Mouse (Mus musculus) erythroblast, embryonic 14.5 days (primary cell): ENCODE data around the gene 6430548M08Rik. TPM values are rescaled to one million over a fixed set of nuclear protein-coding genes. Genes with fewer than 3 reads are reported as not detected.

Experiments used
- H3K27me3 ChIP-seq: 2 replicates; pipeline ENCODE4 v1.6.1; 2012; ENCODE audit warnings: inconsistent platforms; ENCODE audit not compliant: control insufficient read depth
- H3K36me3 ChIP-seq: 2 replicates; pipeline ENCODE4 v1.6.1; 2012; ENCODE audit warnings: mild to moderate bottlenecking, inconsistent platforms; ENCODE audit not compliant: control insufficient read depth
- H3K4me1 ChIP-seq: 2 replicates; pipeline ENCODE4 v1.6.1; 2012; ENCODE audit warnings: inconsistent platforms; ENCODE audit not compliant: control insufficient read depth
- H3K4me3 ChIP-seq: replicated peaks from 2 replicates; pipeline ENCODE3; 2012; ENCODE audit warnings: moderate library complexity, mild to moderate bottlenecking, inconsistent platforms
- H3K9me3 ChIP-seq: 2 replicates; pipeline ENCODE4 v1.6.1; 2012; ENCODE audit warnings: low read length, inconsistent platforms, mixed read lengths; ENCODE audit not compliant: control insufficient read depth
- GATA1 ChIP-seq: IDR thresholded peaks from 2 replicates; pipeline ENCODE4 v1.6.1; 2012; ENCODE audit warnings: low read length, inconsistent platforms, mixed read lengths
- TAL1 ChIP-seq: IDR thresholded peaks from 3 replicates; pipeline ENCODE4 v1.6.1; 2012; ENCODE audit warnings: low read length, inconsistent platforms, mixed read lengths
- polyA plus RNA-seq: library from polyadenylated mRNA; stranded (reverse); fragments of >175 nt; gene quantifications from 2 replicates; pipeline ENCODE4 v1.2.3, GENCODE M21; 2012

6430548M08Rik gene
- polyA plus RNA-seq, 1 experiment, result 0.01 TPM

DNA sequence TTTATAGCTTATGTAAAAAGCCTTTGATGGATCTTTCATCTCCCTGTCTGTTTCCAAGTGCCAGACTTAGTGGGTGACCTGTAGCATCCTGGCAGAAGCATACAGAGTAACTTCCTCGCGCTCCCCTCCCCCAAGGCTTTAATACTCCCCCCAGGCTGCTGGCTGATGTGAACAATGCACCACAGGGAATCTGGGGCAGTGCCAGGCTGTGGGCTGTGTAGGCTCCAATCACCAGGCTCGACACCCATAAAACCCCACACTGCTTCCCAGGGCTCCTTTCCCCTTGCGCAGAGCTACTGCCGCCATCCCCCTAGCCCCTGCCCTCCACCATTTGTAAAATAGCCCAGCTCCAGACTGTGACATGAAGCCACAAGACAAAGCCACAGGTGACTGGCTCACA, 53.9 kb downstream of the 6430548M08Rik start:
- TF ChIP-seq GATA1 (no peak), TAL1 (no peak)
- Histone ChIP-seq H3K9me3 (no peaks in the 10 kb centered on the region), H3K4me3 (no peak overlapping the region), H3K36me3 (no peaks in the 10 kb centered on the region), H3K4me1 (no peaks in the 10 kb centered on the region), H3K27me3 (peaks cover 3% of the 10 kb centered on the region)

- Histone ChIP-seq H3K4me3 (no peak overlapping the region), H3K4me1 (no peaks in the 10 kb centered on the region), H3K9me3 (no peaks in the 10 kb centered on the region), H3K36me3 (no peaks in the 10 kb centered on the region), H3K27me3 (peaks cover 3% of the 10 kb centered on the region)
- TF ChIP-seq GATA1, result no peak
- no peak for TF ChIP-seq TAL1
Measured at GRCm38 (mm10) chr8:120169119-120169518, 55.2 kb downstream of the 6430548M08Rik start.

DNA sequence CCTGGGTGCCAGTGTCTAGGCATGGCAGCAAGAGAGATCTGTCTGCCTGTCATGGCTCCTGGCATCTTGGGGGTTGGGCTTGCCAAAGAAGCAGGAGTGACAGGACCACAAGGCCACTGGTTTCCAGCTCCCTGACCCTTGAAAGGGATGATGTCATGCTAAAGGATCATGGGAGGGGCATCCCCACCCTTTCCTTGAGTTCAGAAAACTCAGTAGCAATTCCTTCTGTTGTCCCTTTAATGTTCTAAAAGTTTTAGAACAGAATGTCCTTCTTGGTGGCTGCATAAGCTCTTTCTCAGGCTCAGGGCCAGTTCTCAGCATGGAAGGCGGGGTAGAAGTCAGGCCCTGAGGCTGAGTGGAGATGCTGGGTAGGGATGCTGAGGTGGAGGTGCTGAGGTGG, 59.2 kb downstream of the 6430548M08Rik start:
- Histone ChIP-seq H3K4me1 (no peaks in the 10 kb centered on the region), H3K4me3 (no peak overlapping the region), H3K27me3 (peaks cover 34% of the 10 kb centered on the region), H3K36me3 (no peaks in the 10 kb centered on the region), H3K9me3 (no peaks in the 10 kb centered on the region)
- TF ChIP-seq TAL1 (no peak), GATA1 (no peak)

DNA sequence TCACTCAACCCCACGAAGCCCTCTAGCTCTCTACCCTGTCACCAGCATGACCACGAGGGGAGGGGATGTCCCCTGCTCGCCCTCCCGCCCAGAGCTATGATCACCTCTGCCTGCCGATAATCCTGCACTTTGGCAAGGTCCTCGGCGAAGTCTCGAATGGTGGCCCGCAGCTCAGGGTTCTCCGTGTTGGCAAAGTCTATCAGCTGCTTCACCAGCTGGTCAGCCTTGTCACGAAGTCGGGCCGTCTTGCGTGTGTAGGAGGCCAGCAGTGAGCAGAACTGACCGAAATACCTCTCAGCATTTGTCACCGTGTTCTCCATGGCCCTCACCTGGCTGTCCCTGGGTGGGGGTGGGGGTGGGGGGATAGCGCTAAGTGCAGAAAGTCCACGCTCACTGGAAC, 60.7 kb downstream of the 6430548M08Rik start:
- Histone ChIP-seq H3K9me3 (no peaks in the 10 kb centered on the region), H3K4me1 (peaks cover 3% of the 10 kb centered on the region; the same call in 1 of the 2 replicates), H3K4me3 (no peak overlapping the region), H3K36me3 (no peaks in the 10 kb centered on the region), H3K27me3 (peaks cover 37% of the 10 kb centered on the region)
- TF ChIP-seq GATA1 (no peak), TAL1 (no peak)

DNA sequence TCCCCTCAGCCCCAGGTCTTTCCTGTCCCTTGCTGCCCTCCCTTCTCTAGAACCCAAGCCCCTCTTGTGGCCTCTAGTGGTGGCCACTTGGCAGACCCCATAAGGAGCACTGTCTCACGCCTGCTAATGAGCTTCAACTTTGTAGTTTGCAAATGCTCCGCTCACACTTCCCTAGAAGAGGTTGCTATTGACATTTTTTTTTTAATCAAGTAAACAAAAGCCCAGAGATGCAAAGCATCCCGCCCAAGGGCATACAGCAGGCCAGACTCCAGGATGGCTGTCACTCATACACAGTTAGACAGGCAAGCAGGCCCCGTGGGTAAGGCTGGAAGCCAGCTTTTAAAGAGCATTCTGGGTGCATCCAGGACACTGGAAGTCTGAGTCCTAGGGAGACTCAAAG, 62.7 kb downstream of the 6430548M08Rik start:
- Histone ChIP-seq H3K4me3 (no peak overlapping the region), H3K36me3 (no peaks in the 10 kb centered on the region), H3K4me1 (peaks cover 3% of the 10 kb centered on the region; the same call in 1 of the 2 replicates), H3K9me3 (no peaks in the 10 kb centered on the region), H3K27me3 (peaks cover 37% of the 10 kb centered on the region)
- TF ChIP-seq GATA1 (no peak), TAL1 (no peak)

- Histone ChIP-seq H3K4me1 (peaks cover 3% of the 10 kb centered on the region; the same call in 1 of the 2 replicates), H3K27me3 (peaks cover 37% of the 10 kb centered on the region), H3K4me3 (no peak within 1 kb of the TSS), H3K9me3 (no peaks in the 10 kb centered on the region), H3K36me3 (no peaks in the 10 kb centered on the region)
- TF ChIP-seq GATA1, result no peak
- TF ChIP-seq TAL1, result no peak
Measured at GRCm38 (mm10) chr8:120177318-120178123, 63.6 kb downstream of the 6430548M08Rik start, which contains the start of gene Fam92b. TSS of gene Fam92b (minus strand) at chr8:120177466.

- H3K9me3 ChIP-seq, result no peaks in the 10 kb centered on the region
- no peak overlapping the region for H3K4me3 ChIP-seq
- peaks cover 3% of the 10 kb centered on the region; the same call in 1 of the 2 replicates for H3K4me1 ChIP-seq
- peaks cover 37% of the 10 kb centered on the region for H3K27me3 ChIP-seq
- H3K36me3 ChIP-seq, result no peaks in the 10 kb centered on the region
- no peak for TF ChIP-seq GATA1
- TF ChIP-seq TAL1, result no peak
Measured at GRCm38 (mm10) chr8:120178124-120178514, 64.2 kb downstream of the 6430548M08Rik start.

DNA sequence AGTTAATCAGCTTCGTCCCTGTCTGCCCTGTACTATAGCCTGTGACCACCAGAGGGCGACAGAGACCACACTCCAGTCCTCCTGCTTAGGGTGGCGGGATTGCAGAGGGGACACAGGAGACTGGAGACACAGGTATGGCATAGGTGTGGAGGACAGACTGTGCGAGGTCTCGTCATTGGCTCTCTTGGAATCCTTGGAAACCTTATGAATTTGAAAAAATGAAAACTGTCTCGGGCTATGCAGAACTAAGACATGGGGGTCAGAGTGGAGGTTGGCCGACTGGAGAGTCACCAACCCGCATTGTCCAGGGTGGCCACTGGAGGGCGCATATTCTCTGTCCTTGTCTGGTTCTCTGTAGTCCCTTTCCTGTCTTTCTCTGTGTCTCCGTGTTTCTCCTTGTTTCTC, 65.1 kb downstream of the 6430548M08Rik start:
- peaks cover 37% of the 10 kb centered on the region for H3K27me3 ChIP-seq
- no peak overlapping the region for H3K4me3 ChIP-seq
- no peaks in the 10 kb centered on the region for H3K36me3 ChIP-seq
- TF ChIP-seq GATA1 (no peak), TAL1 (no peak)
- peaks cover 3% of the 10 kb centered on the region; the same call in 1 of the 2 replicates for H3K4me1 ChIP-seq
- no peaks in the 10 kb centered on the region for H3K9me3 ChIP-seq

DNA sequence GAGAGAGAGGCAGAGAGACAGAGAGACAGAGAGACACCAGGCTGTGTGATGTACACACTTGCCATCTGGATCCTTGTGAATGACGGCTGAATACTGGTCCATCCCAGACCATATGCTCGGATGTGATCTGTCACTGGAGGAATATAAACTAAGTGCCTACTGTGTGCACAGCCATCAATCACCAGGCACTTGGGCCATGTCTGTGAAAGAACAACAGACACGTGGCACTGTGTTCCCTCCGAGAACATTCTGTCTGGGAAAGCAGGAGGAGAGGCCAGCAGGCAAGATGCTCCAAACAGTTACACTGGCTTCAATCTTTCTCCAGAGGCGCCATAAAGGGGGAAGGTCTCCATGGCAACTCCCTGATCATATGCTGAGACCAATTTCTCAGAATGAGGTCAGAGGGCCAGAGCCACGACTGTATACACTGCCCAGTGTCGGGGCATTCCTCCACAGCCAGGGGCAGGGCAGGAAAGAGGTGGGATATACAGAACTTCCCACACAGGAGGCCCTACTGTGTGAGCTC, 66.6 kb downstream of the 6430548M08Rik start:
- H3K4me3 ChIP-seq, result no peak overlapping the region
- no peaks in the 10 kb centered on the region for H3K36me3 ChIP-seq
- peaks cover 28% of the 10 kb centered on the region for H3K27me3 ChIP-seq
- no peak for TF ChIP-seq GATA1
- no peak for TF ChIP-seq TAL1
- no peaks in the 10 kb centered on the region for H3K9me3 ChIP-seq
- peaks cover 3% of the 10 kb centered on the region; the same call in 1 of the 2 replicates for H3K4me1 ChIP-seq
